Mouse (Mus musculus) layer of hippocampus, adult 9-11 months (tissue): Measurements from ENCODE around the gene Mthfsl.
"Not testable (repeated sequence)": the region's sequence is repeated elsewhere in the genome, so short reads cannot be mapped to it uniquely, and the experiment has no call there.

Source experiments
- DNase-seq: peaks from one replicate; pipeline ENCODE4 v3.0.0; 2022

The Mthfsl gene

DNA sequence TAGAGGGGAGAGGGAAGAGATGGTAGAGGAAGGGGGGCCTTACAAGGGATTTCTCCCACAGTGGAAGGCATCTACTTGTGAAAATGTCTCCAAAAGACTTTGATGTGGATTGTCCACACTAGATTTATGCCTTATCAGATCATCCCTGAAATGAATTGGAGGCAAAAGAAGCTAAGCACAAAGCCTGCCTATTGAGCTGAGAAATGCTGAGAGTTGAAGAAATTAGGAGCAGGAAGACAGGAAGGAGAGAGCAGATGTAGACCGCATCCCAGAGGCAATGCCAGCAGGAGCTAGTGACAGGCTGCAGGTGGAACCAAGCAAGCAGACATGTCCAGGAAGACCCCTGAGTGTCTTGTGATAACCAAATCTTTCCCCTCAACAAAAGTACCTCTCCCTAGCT, 33.4 kb downstream of the Mthfsl start:
- DNase-seq = not testable (repeated sequence)

- DNase-seq = not testable (repeated sequence)
Measured at GRCm38 (mm10) chr9:88658341-88658740, 61.8 kb downstream of the Mthfsl start.

- not testable (repeated sequence) for DNase-seq
Measured at GRCm38 (mm10) chr9:88650742-88651141, 69.4 kb downstream of the Mthfsl start.
